Mouse (Mus musculus) MEL (cell line): ENCODE results near the gene Xpnpep3. TPM values are rescaled to one million over a fixed set of nuclear protein-coding genes. Genes with fewer than 3 reads are reported as not detected.

ENCODE experiments used
- DNase-seq: peaks from one replicate; pipeline ENCODE4 v3.0.0; 2011; ENCODE audit warnings: low read depth, low spot score
- H3K27ac ChIP-seq: 2 replicates; pipeline ENCODE4 v1.5.1; 2012; ENCODE audit warnings: low read depth, mild to moderate bottlenecking, control low read depth, low read length, moderate library complexity; ENCODE audit not compliant: control insufficient read depth
- H3K27me3 ChIP-seq, 2 experiments: fragments of 150-350 bp in 1 of 2; sonication (generic) in 1 of 2; 2 replicates each; pipeline ENCODE4 v1.6.1; 2012; ENCODE audit warnings: low read length in 2 of 2, mild to moderate bottlenecking in 2 of 2, improper control_type of control experiment in 1 of 2, moderate library complexity in 1 of 2; ENCODE audit not compliant: insufficient read depth in 2 of 2, control insufficient read depth in 1 of 2
- H3K36me3 ChIP-seq, 2 experiments: 2 replicates each; pipeline ENCODE4 v1.6.1; 2012 to 2014; ENCODE audit warnings: low read length in 2 of 2, improper control_type of control experiment in 1 of 2, inconsistent platforms in 1 of 2, mild to moderate bottlenecking in 1 of 2; ENCODE audit not compliant: insufficient read depth in 2 of 2, control insufficient read depth in 1 of 2
- H3K4me1 ChIP-seq, 2 experiments: fragments of 150-350 bp in 1 of 2; sonication (generic) in 1 of 2; 2 replicates each; pipeline ENCODE4 v1.6.1; 2012; ENCODE audit warnings: low read length in 2 of 2, improper control_type of control experiment in 1 of 2, mild to moderate bottlenecking in 1 of 2; ENCODE audit not compliant: insufficient read depth in 2 of 2, control insufficient read depth in 1 of 2
- H3K4me3 ChIP-seq, 2 experiments: fragments of 150-350 bp in 1 of 2; sonication (generic) in 1 of 2; 2 replicates each; pipeline ENCODE4 v1.5.1; 2012; ENCODE audit warnings: low read depth in 2 of 2, low read length in 2 of 2, mild to moderate bottlenecking in 2 of 2, moderate library complexity in 2 of 2, control low read depth in 1 of 2, improper control_type of control experiment in 1 of 2; ENCODE audit not compliant: control insufficient read depth in 1 of 2, insufficient read depth in 1 of 2
- H3K79me2 ChIP-seq: 2 replicates; pipeline ENCODE4 v1.6.1; 2012; ENCODE audit warnings: mild to moderate bottlenecking, low read length, moderate library complexity; ENCODE audit not compliant: control insufficient read depth, poor library complexity, insufficient read depth
- H3K9ac ChIP-seq: 2 replicates; pipeline ENCODE4 v1.6.1; 2012; ENCODE audit warnings: low read depth, mild to moderate bottlenecking, control low read depth, low read length, moderate library complexity; ENCODE audit not compliant: control insufficient read depth, poor library complexity, severe bottlenecking
- H3K9me3 ChIP-seq: fragments of 150-350 bp; sonication (generic); replicated peaks from 2 replicates; pipeline ENCODE4 v1.6.1; 2012; ENCODE audit warnings: mild to moderate bottlenecking, low read length, improper control_type of control experiment, moderate library complexity; ENCODE audit not compliant: insufficient read depth
- BHLHE40 ChIP-seq: IDR thresholded peaks from 2 replicates; pipeline ENCODE4 v1.6.1; 2012; ENCODE audit warnings: low read depth, mild to moderate bottlenecking, inconsistent platforms, low read length, improper control_type of control experiment, borderline replicate concordance
- CTCF ChIP-seq, 3 experiments: IDR thresholded peaks in 2 of 3; conservative IDR thresholded peaks in 1 of 3; 2 replicates each; pipeline ENCODE4 v1.5.1; 2011 to 2012; ENCODE audit warnings: low read length in 3 of 3, low read depth in 2 of 3, mild to moderate bottlenecking in 2 of 3, improper control_type of control experiment in 1 of 3, inconsistent platforms in 1 of 3, mixed read lengths in 1 of 3, moderate library complexity in 1 of 3; ENCODE audit not compliant: control insufficient read depth in 1 of 3, insufficient read depth in 1 of 3, poor library complexity in 1 of 3, severe bottlenecking in 1 of 3
- E2F4 ChIP-seq: IDR thresholded peaks from 2 replicates; pipeline ENCODE4 v1.6.1; 2011; ENCODE audit warnings: low read depth, low read length, improper control_type of control experiment, borderline replicate concordance
- GATA1 ChIP-seq: IDR thresholded peaks from 2 replicates; pipeline ENCODE4 v1.6.1; 2011; ENCODE audit warnings: low read depth, low read length, improper control_type of control experiment
- HCFC1 ChIP-seq: IDR thresholded peaks from 2 replicates; pipeline ENCODE4 v1.6.1; 2012; ENCODE audit warnings: low read depth, mild to moderate bottlenecking, inconsistent platforms, low read length, improper control_type of control experiment, moderate library complexity
- MAX ChIP-seq: IDR thresholded peaks from 2 replicates; pipeline ENCODE4 v1.6.1; 2011; ENCODE audit warnings: low read length, improper control_type of control experiment
- MYB ChIP-seq: IDR thresholded peaks from 2 replicates; pipeline ENCODE4 v1.6.1; 2011; ENCODE audit warnings: mild to moderate bottlenecking, low read depth, low read length, improper control_type of control experiment
- NELFE ChIP-seq: IDR thresholded peaks from 2 replicates; pipeline ENCODE4 v1.6.1; 2011; ENCODE audit warnings: low read depth, low read length, improper control_type of control experiment
- SIN3A ChIP-seq: IDR thresholded peaks from 2 replicates; pipeline ENCODE4 v1.6.1; 2012; ENCODE audit warnings: low read length, improper control_type of control experiment, inconsistent platforms
- SMC3 ChIP-seq: IDR thresholded peaks from 2 replicates; pipeline ENCODE4 v1.6.1; 2011; ENCODE audit warnings: low read depth, low read length, improper control_type of control experiment
- TBP ChIP-seq: IDR thresholded peaks from 2 replicates; pipeline ENCODE4 v1.8.0; 2011; ENCODE audit warnings: low read depth, low read length, improper control_type of control experiment
- polyA plus RNA-seq, 2 experiments: library from polyadenylated mRNA; stranded (reverse) in 1 of 2; unstranded in 1 of 2; fragments of >175 nt in 1 of 2; fragments of >200 nt in 1 of 2; gene quantifications; 2 replicates each; pipeline versions ENCODE4 v1.2.1 to v1.2.4; 2012; ENCODE audit warnings: low replicate concordance in 2 of 2, low read depth in 1 of 2; ENCODE audit not compliant: insufficient read length in 2 of 2, insufficient read depth in 1 of 2, missing spikeins in 1 of 2
- total RNA-seq: library from RNA; depleted of rRNA; stranded (reverse); fragments of 300-350 nt; gene quantifications from 2 replicates; pipeline ENCODE4 v1.2.3, GENCODE M21; 2012

The Xpnpep3 gene
- total and polyA plus RNA-seq, 3 experiments: 10.2 to 88.4 (median 13.1) TPM

GRCm38 (mm10) chr15:81368601-81369000 lies 31.3 kb upstream of the Xpnpep3 start:
- Histone ChIP-seq H3K4me1 (no peaks in the 10 kb centered on the region), H3K9ac (no peak overlapping the region), H3K27me3 (no peaks in the 10 kb centered on the region), H3K36me3 (peaks cover 0 to 68% of the 10 kb centered on the region in 2 experiments; a peak in 2 of 4 replicates), H3K27ac (no peak overlapping the region), H3K4me3 (no peak overlapping the region), H3K9me3 (no peaks in the 10 kb centered on the region), H3K79me2 (no peaks in the 10 kb centered on the region; the same call in 1 of the 2 replicates)
- DNase-seq: no peak
- no peak for TF ChIP-seq MAX

DNA sequence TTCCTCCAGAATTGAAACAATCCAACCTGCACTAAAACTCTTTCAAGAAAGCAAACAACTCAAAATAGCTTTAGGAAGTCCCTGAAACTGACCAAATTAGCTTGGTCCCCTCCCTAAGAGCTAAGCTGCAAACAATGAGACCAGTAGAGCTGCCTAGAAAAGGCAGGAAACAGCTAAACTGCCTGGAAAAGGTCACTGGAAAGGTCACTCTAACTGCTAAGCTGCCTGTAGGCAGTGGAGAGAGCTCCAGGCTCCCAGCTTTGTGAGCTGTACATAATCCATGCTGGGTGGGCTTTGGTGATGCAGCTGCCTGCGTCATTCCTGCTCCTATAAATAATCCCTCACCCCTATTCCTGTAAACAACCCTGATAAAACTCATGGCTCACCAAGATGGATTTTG lies 29.6 kb upstream of the Xpnpep3 start:
- no peak for DNase-seq
- Histone ChIP-seq H3K79me2 (no peaks in the 10 kb centered on the region; the same call in 1 of the 2 replicates), H3K36me3 (peaks cover 0 to 68% of the 10 kb centered on the region in 2 experiments; a peak in 2 of 4 replicates), H3K9ac (no peak overlapping the region), H3K4me3 (no peak overlapping the region), H3K9me3 (no peaks in the 10 kb centered on the region), H3K27ac (no peak overlapping the region), H3K4me1 (no peaks in the 10 kb centered on the region), H3K27me3 (no peaks in the 10 kb centered on the region)
- no peak for TF ChIP-seq BHLHE40
- no peak for TF ChIP-seq HCFC1
- TF ChIP-seq SIN3A: no peak
- TF ChIP-seq MYB: no peak
- no peak for TF ChIP-seq NELFE
- no peak for TF ChIP-seq E2F4
- no peak for TF ChIP-seq CTCF (IDR thresholded peaks at IDR 0.05 in 2 of 3, conservative IDR thresholded peaks at IDR 0.05 in 1 of 3; ENCODE audit: control insufficient read depth in 1 of 3, insufficient read depth in 1 of 3, low read depth in 2 of 3, low read length in 3 of 3, poor library complexity in 1 of 3, severe bottlenecking in 1 of 3)

- Histone ChIP-seq H3K9me3 (no peaks in the 10 kb centered on the region), H3K79me2 (no peaks in the 10 kb centered on the region), H3K9ac (no peak overlapping the region), H3K4me3 (no peak overlapping the region), H3K36me3 (peaks cover 0 to 57% of the 10 kb centered on the region in 2 experiments; a peak in 2 of 4 replicates), H3K27ac (no peak overlapping the region), H3K4me1 (no peaks in the 10 kb centered on the region), H3K27me3 (no peaks in the 10 kb centered on the region)
- TF ChIP-seq HCFC1 (no peak), NELFE (no peak), MYB (no peak), TBP (no peak), GATA1 (no peak), E2F4 (no peak), SMC3 (no peak)
- DNase-seq: no peak
These were observed 25.3 kb upstream of the Xpnpep3 start for GRCm38 (mm10) chr15:81374621-81375020.
